Mouse (Mus musculus) lung, postnatal 25 days (tissue): ENCODE results near the gene Slc2a9.
A peak's percentile ranks its signal among the peaks of the same experiment; 100 is the strongest.
"Not testable (repeated sequence)": the region's sequence is repeated elsewhere in the genome, so short reads cannot be mapped to it uniquely, and the experiment has no call there.

Source experiments
- DNase-seq: peaks from one replicate; pipeline ENCODE4 v3.0.0; 2022; ENCODE audit warnings: low spot score

Gene Slc2a9

DNA sequence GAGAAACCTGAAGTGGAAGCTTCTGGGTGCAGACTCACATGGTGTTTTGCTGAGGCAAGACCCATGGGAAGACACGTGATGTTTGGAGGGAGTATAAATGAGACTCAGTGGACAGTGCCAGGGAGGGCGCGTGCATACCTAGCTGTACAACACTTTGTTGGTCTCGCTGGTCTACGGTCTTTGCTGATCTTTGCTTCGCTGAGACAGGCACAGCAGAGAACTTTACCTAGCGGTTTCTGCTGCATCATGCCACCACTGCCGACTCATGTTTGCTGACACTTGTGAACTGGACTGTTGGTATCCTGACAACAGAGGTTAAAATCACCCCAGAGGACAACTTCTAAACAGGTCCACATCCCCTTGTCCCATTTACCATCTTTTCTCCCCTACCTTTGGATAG, 2.9 kb downstream of the Slc2a9 start:
- peak; percentile 15 for DNase-seq

DNA sequence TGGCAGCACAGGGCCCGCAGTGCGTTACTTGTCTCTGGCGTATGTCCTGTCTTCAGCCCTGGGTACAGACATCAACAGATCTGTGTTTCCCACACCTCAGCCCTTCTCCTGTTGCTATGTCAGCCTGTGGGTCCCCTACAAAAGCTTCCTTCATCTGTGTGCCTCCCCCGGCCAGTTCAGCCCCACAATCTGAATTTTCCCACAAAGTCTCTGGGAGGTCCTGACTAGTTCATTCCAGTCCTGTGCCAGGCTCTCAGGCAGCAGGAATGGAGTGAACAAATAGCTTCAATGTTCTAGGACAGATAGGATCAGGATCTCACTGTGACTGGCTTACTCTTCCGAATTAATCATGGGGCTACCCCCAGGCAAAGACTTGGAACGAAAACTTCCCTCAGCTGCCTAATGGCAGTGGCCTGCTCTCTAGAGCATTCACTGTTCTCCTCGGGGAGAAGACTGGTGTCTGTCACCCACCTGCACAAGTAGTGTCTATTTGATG, 3.6 kb downstream of the Slc2a9 start:
- DNase-seq: no peak

- peak; percentile 68 for DNase-seq
Observed at GRCm38 (mm10) chr5:38498479-38498878, 4.5 kb downstream of the Slc2a9 start.

DNA sequence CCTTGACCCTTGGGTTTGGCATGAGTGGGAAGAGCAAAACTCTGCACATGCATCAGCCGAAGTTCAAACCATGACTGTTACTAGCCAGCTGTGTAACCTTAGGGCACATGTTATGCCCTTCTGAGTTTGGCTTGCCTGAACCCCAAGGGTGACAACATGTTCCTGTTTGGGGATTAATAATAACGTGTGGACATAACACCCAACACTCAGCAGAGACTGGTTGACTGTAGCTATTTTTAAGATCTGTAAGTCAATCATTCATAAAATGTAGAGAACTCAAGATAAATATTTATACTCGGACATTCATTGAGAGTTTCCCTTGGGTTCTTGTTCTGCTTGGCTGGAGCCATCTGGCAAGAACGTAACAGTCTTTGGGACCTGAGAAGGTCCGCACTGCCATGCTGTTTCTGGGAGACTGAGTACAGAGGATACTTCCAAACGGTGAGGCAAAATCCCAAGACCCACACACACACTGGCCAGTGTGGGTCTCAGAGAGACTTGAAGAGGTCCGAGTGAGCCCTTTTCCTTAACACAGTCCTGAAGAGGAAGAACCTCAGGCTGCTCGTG, 6.4 kb downstream of the Slc2a9 start:
- DNase-seq: no peak

GRCm38 (mm10) chr5:38493890-38494289, 9.1 kb downstream of the Slc2a9 start:
- peak; percentile 18 for DNase-seq

DNA sequence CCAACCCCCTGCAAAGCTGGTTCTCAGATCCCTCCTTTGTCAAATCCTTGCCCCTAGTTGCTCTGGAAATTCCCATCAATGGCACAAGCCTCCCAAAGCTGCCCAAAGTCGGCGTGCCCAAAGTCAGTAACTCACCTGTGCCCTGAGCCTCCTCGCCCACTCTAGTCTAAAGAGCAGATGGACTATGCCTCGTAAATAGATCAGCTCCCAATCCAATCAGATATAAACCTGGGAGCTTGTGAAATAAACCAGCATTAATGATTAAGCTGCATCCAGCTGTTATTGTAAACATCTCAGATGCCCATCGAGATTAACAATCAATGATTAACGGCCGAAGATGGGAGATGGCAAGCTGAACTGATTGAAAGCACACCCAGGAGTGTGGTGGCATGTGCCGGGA, 11.2 kb downstream of the Slc2a9 start:
- DNase-seq: no peak

- DNase-seq: no peak
Observed at GRCm38 (mm10) chr5:38489739-38490138, 13.2 kb downstream of the Slc2a9 start.

- DNase-seq: no peak
Observed at GRCm38 (mm10) chr5:38488673-38489615, 14.0 kb downstream of the Slc2a9 start.

GRCm38 (mm10) chr5:38488026-38488425, 14.9 kb downstream of the Slc2a9 start:
- DNase-seq: no peak

DNA sequence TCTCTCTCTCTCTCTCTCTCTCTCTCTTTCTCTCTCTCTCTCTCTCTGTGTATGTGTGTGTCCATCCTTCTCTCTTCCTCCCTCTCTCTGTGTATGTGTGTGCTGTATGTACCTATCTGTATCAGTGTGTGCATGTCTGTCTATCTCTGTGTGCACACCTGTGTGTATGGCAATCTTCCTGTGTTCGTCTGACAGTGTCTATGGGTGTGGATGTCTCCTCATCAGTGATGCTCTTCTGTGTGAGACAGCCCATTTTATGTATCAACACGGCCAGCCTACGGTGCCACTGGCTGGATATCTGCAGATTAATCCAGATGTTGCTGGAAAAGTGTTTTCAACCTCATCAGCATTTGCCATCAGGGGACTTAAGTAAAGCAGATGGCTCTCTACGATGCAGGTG, 15.7 kb downstream of the Slc2a9 start:
- DNase-seq: no peak

- DNase-seq: no peak
Observed at GRCm38 (mm10) chr5:38485946-38486345, 17.0 kb downstream of the Slc2a9 start.

DNA sequence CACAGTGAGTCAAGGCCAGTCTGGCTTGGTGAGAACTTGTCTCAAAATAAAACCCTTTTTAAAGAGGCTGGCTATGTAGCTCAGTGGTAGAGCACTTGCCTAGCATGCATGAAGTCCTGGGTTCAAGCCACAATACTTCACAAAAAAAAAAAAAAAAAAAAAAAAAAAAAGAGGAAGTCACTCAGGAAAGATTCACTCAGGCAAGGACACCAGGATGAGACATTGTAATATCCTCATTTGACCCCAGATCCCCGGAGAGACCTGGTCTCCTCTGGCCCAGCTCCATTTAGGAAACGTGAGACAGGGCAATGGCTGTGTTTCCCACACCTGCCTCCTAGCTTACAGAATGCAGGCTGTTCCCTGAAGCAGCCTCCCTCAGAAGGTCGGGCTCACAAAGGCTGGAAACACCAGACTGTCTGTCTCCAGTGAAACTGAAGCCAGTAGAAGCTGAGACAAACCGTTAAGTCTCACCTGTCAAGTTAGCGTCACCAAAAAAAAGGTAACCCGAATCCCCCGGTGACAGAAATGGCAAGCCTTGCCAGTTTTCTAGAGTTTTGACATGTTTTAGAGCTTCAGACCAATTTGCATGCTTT, 19.3 kb downstream of the Slc2a9 start:
- DNase-seq: no peak

GRCm38 (mm10) chr5:38480822-38481707, 21.9 kb downstream of the Slc2a9 start:
- DNase-seq: no peak

DNA sequence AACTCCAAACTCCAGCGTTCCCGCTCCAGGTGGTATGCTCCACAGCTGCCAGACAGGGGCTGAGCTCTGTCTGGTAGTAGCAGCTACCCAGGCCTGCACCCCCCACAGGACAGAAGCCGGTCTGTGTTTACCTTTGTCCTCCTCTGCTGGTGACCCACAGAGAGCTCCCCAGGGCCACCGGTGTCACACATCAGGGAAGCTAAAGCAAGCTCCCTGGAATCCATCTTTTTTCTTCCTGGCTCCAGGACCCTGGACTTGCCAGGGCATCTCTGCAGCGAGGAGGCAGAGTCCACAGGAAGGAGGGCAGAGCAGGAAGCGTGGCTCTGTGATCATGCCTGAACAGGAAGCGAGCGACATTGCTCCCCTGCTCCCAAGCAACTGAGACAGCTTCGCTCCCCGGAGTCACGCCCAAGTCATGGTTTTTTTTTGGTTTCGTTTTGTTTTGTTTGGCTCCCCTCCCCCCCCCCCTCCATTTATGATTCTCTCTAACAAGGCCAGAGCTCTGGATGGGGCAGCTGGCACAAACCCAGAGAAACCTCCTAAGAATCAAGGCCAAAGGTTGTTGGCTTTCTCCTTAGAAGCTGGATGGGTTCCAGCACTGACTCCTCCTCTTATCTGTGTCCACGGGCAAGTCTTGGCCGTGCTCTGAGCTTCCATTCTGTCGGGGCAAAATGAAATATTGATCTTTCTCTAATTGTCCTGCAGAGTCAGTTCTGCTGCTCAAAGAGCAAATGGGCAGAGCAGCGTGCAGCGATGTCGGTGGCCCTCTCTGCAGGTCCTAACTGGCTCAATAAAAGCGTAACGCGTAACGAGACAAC, 22.8 kb downstream of the Slc2a9 start:
- DNase-seq: peak; percentile 64

DNA sequence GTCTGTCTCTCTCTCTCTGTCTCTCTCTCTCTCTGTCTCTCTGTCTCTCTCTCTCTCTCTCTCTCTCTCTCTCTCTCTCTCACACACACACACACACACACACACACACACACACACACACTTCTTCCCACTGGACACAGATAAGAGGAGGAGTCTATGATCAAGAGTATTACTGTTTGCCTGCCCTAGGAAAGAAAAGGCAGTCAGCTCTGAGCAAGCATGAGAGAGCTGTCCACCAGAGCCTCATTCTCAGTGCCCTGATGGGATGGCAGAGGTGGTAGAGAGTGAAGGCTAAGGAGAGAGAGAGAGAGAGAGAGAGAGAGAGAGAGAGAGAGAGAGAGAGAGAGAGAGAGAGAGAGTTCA, 23.4 kb downstream of the Slc2a9 start:
- not testable (repeated sequence) for DNase-seq

GRCm38 (mm10) chr5:38479027-38479426, 23.9 kb downstream of the Slc2a9 start:
- DNase-seq: no peak

GRCm38 (mm10) chr5:38477731-38478445, 25.1 kb downstream of the Slc2a9 start:
- no peak for DNase-seq

DNA sequence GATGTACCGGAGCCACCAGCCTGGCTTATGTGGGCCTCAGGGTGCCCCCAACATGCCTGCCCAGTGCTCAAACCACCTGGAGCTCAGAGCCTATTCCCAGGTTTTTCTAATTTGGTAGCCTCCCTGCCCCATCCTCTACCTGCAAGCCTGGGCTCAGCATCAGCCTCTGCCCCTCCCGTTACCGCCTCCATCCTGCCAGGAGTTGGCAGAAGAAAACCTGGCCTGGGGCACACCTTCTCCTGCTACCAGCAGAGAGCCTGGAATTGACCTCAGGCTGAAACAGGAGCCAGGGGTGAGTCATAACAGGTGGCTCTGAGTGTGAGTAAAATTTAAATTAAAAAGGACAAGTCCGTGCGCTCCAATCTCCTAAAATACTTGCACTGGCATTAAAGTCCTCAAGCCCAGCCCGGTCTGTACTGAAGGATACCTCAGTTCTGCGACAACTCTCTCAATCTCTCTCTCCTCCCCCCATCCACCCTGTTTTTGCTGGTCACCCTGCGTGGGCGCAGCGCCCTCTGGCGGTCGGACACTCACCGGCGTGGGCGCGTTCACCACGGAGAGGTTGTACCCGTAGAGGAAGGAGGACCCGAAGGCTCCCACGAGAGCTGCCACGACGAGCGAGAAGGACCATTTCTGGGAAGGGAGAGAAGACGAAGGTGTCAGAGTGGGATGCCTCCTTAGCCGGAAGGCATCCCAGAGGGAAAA, 25.9 kb downstream of the Slc2a9 start:
- DNase-seq: peak; percentile 11

- no peak for DNase-seq
Observed at GRCm38 (mm10) chr5:38470881-38471280, 32.1 kb downstream of the Slc2a9 start.
